Mouse (Mus musculus) layer of hippocampus, adult 11-12 months (tissue): ENCODE data around the gene 1500009L16Rik.

Experiments
- DNase-seq: peaks from one replicate; pipeline ENCODE4 v3.0.0; 2022; ENCODE audit warnings: low spot score

1500009L16Rik gene

GRCm38 (mm10) chr10:83760535-83760934 lies 37.9 kb downstream of the 1500009L16Rik start:
- DNase-seq, result no peak

GRCm38 (mm10) chr10:83763891-83764290 lies 41.2 kb downstream of the 1500009L16Rik start:
- no peak for DNase-seq

- no peak for DNase-seq
These were observed 44.2 kb downstream of the 1500009L16Rik start for GRCm38 (mm10) chr10:83766882-83767281.

GRCm38 (mm10) chr10:83776272-83776878 lies 53.7 kb downstream of the 1500009L16Rik start:
- DNase-seq, result peak; percentile 73

- no peak for DNase-seq
These were observed 54.6 kb downstream of the 1500009L16Rik start for GRCm38 (mm10) chr10:83777253-83777652.

- no peak for DNase-seq
These were observed 59.2 kb downstream of the 1500009L16Rik start for GRCm38 (mm10) chr10:83781854-83782253.

- no peak for DNase-seq
These were observed 59.9 kb downstream of the 1500009L16Rik start for GRCm38 (mm10) chr10:83782371-83783120.

GRCm38 (mm10) chr10:83785003-83785402 lies 62.3 kb downstream of the 1500009L16Rik start:
- DNase-seq, result peak; percentile 38

- no peak for DNase-seq
These were observed 63.1 kb downstream of the 1500009L16Rik start for GRCm38 (mm10) chr10:83785627-83786392.

- DNase-seq, result no peak
These were observed 72.4 kb downstream of the 1500009L16Rik start for GRCm38 (mm10) chr10:83795088-83795487.

GRCm38 (mm10) chr10:83795500-83795899 lies 72.8 kb downstream of the 1500009L16Rik start:
- DNase-seq, result no peak

GRCm38 (mm10) chr10:83804021-83804420 lies 81.4 kb downstream of the 1500009L16Rik start:
- DNase-seq, result no peak

GRCm38 (mm10) chr10:83805201-83805718 lies 82.6 kb downstream of the 1500009L16Rik start:
- DNase-seq, result no peak

- no peak for DNase-seq
These were observed 84.6 kb downstream of the 1500009L16Rik start for GRCm38 (mm10) chr10:83807251-83807650.
